Mouse (Mus musculus) hindbrain, embryonic 13.5 days (tissue): ENCODE results near the gene Cdc42se2. TPM values are rescaled to one million over a fixed set of nuclear protein-coding genes. Genes with fewer than 3 reads are reported as not detected.

Experiments
- ATAC-seq: fragments of 200-750 bp; cut with Nextera tagmentation; 2 replicates; pipeline ENCODE4 v1.8.0; 2017; ENCODE audit warnings: moderate TSS enrichment; ENCODE audit not compliant: low FRiP score
- H3K27ac ChIP-seq: fragments of 300-500 bp; sonication (generic); 2 replicates; pipeline ENCODE4 v1.5.1; 2015; ENCODE audit warnings: inconsistent platforms, mild to moderate bottlenecking, moderate library complexity
- H3K27me3 ChIP-seq: fragments of 300-500 bp; sonication (generic); 2 replicates; pipeline ENCODE4 v1.6.1; 2015; ENCODE audit warnings: mild to moderate bottlenecking, inconsistent platforms
- H3K36me3 ChIP-seq: fragments of 300-500 bp; sonication (generic); 2 replicates; pipeline ENCODE4 v1.6.1; 2015; ENCODE audit warnings: mild to moderate bottlenecking, inconsistent platforms
- H3K4me1 ChIP-seq: fragments of 300-500 bp; sonication (generic); replicated peaks from 2 replicates; pipeline ENCODE4 v1.6.1; 2015; ENCODE audit warnings: inconsistent platforms
- H3K4me2 ChIP-seq: fragments of 300-500 bp; sonication (generic); 2 replicates; pipeline ENCODE4 v1.6.1; 2015; ENCODE audit warnings: inconsistent platforms, mild to moderate bottlenecking, moderate library complexity
- H3K4me3 ChIP-seq: fragments of 300-500 bp; sonication (generic); 2 replicates; pipeline ENCODE4 v1.5.1; 2015; ENCODE audit warnings: mild to moderate bottlenecking, inconsistent platforms
- H3K9ac ChIP-seq: fragments of 300-500 bp; sonication (generic); 2 replicates; pipeline ENCODE4 v1.6.1; 2015; ENCODE audit warnings: mild to moderate bottlenecking, inconsistent platforms
- H3K9me3 ChIP-seq: fragments of 300-500 bp; sonication (generic); 2 replicates; pipeline ENCODE4 v1.6.1; 2016; ENCODE audit warnings: inconsistent platforms
- WGBS: fragments of 180-500 bp; shearing (Covaris S2); methylation state at CpG from one replicate; pipeline ENCODE4 v1.1.7; 2015; 5-methylcytosine and 5-hydroxymethylcytosine counted together
- polyA plus RNA-seq: library from polyadenylated mRNA; unstranded; fragments of >200 nt; fragmentation: Nextera tagmentation; extraction: Ambion mirVana; gene quantifications from 2 replicates; pipeline ENCODE4 v1.2.1, GENCODE M21; 2015

Cdc42se2 gene
- polyA plus RNA-seq, 1 experiment from 2014 or later = 162 TPM

GRCm38 (mm10) chr11:54785566-54785965, 1.9 kb downstream of the Cdc42se2 start:
- peak overlapping the region; percentile 70 for H3K4me2 ChIP-seq
- H3K4me1 ChIP-seq = peaks cover 27% of the 10 kb centered on the region
- no peaks in the 10 kb centered on the region for H3K36me3 ChIP-seq
- H3K9me3 ChIP-seq = no peaks in the 10 kb centered on the region
- no peak overlapping the region for H3K27ac ChIP-seq
- no peaks in the 10 kb centered on the region for H3K27me3 ChIP-seq
- WGBS = 84% methylated on average over 3 of the region's 3 CpGs
- H3K4me3 ChIP-seq = peak overlapping the region; percentile 94
- H3K9ac ChIP-seq = no peak overlapping the region
- ATAC-seq = no peak

GRCm38 (mm10) chr11:54784436-54784835, 3.0 kb downstream of the Cdc42se2 start:
- Histone ChIP-seq H3K27ac (no peak overlapping the region), H3K4me1 (peaks cover 27% of the 10 kb centered on the region), H3K27me3 (no peaks in the 10 kb centered on the region), H3K4me2 (peak overlapping the region; percentile 21; the same call in 1 of the 2 replicates), H3K9ac (no peak overlapping the region), H3K9me3 (no peaks in the 10 kb centered on the region), H3K4me3 (no peak overlapping the region), H3K36me3 (no peaks in the 10 kb centered on the region)
- ATAC-seq = no peak
- 93% methylated on average over 3 of the region's 3 CpGs for WGBS

- WGBS = 76% methylated on average over 6 of the region's 6 CpGs
- H3K4me3 ChIP-seq = no peak overlapping the region
- H3K9ac ChIP-seq = no peak overlapping the region; the same call in 1 of the 2 replicates
- no peak for ATAC-seq
- peaks cover 41% of the 10 kb centered on the region for H3K4me1 ChIP-seq
- no peaks in the 10 kb centered on the region for H3K27me3 ChIP-seq
- no peak overlapping the region for H3K27ac ChIP-seq
- H3K9me3 ChIP-seq = no peaks in the 10 kb centered on the region
- H3K4me2 ChIP-seq = no peak overlapping the region
- no peaks in the 10 kb centered on the region for H3K36me3 ChIP-seq
Observed at GRCm38 (mm10) chr11:54782253-54782652, 5.2 kb downstream of the Cdc42se2 start.

GRCm38 (mm10) chr11:54779946-54780345, 7.5 kb downstream of the Cdc42se2 start:
- H3K4me1 ChIP-seq = peaks cover 36% of the 10 kb centered on the region
- H3K9ac ChIP-seq = no peak overlapping the region
- H3K4me2 ChIP-seq = no peak overlapping the region
- H3K9me3 ChIP-seq = no peaks in the 10 kb centered on the region
- no peaks in the 10 kb centered on the region for H3K27me3 ChIP-seq
- no peak for ATAC-seq
- WGBS = 100% methylated on average over 1 of the region's 1 CpGs
- H3K36me3 ChIP-seq = no peaks in the 10 kb centered on the region
- no peak overlapping the region for H3K27ac ChIP-seq
- H3K4me3 ChIP-seq = no peak overlapping the region

- peaks cover 22% of the 10 kb centered on the region for H3K4me1 ChIP-seq
- H3K36me3 ChIP-seq = no peaks in the 10 kb centered on the region
- ATAC-seq = no peak
- H3K4me2 ChIP-seq = no peak overlapping the region
- 59% methylated on average over 1 of the region's 1 CpGs for WGBS
- H3K27ac ChIP-seq = no peak overlapping the region
- no peaks in the 10 kb centered on the region for H3K27me3 ChIP-seq
- H3K9ac ChIP-seq = no peak overlapping the region
- H3K4me3 ChIP-seq = no peak overlapping the region
- H3K9me3 ChIP-seq = no peaks in the 10 kb centered on the region
Observed at GRCm38 (mm10) chr11:54778131-54778844, 9.2 kb downstream of the Cdc42se2 start.

GRCm38 (mm10) chr11:54777387-54778130, 9.9 kb downstream of the Cdc42se2 start:
- no peak for ATAC-seq

GRCm38 (mm10) chr11:54776735-54777333, 10.6 kb downstream of the Cdc42se2 start:
- no peak for ATAC-seq
- H3K27ac ChIP-seq = peak overlapping the region; percentile 58; the same call in 1 of the 2 replicates
- H3K4me1 ChIP-seq = peaks cover 28% of the 10 kb centered on the region
- H3K36me3 ChIP-seq = no peaks in the 10 kb centered on the region
- no peak overlapping the region for H3K9ac ChIP-seq
- 79% methylated on average over 4 of the region's 4 CpGs for WGBS
- no peak overlapping the region for H3K4me3 ChIP-seq
- H3K4me2 ChIP-seq = no peak overlapping the region
- H3K27me3 ChIP-seq = no peaks in the 10 kb centered on the region
- no peaks in the 10 kb centered on the region for H3K9me3 ChIP-seq

More at GRCm38 (mm10) chr11:54777387-54778130, 9.9 kb downstream of the Cdc42se2 start:
- WGBS = 62% methylated on average over 6 of the region's 6 CpGs
- H3K27me3 ChIP-seq = no peaks in the 10 kb centered on the region
- H3K9me3 ChIP-seq = no peaks in the 10 kb centered on the region
- H3K27ac ChIP-seq = no peak overlapping the region
- no peaks in the 10 kb centered on the region for H3K36me3 ChIP-seq
- no peak overlapping the region for H3K4me2 ChIP-seq
- H3K4me3 ChIP-seq = no peak overlapping the region
- no peak overlapping the region for H3K9ac ChIP-seq
- H3K4me1 ChIP-seq = peaks cover 25% of the 10 kb centered on the region

GRCm38 (mm10) chr11:54776367-54776701, 11.1 kb downstream of the Cdc42se2 start:
- no peak overlapping the region for H3K9ac ChIP-seq
- H3K36me3 ChIP-seq = no peaks in the 10 kb centered on the region
- peak overlapping the region; percentile 58; the same call in 1 of the 2 replicates for H3K27ac ChIP-seq
- H3K4me1 ChIP-seq = peaks cover 29% of the 10 kb centered on the region
- 90% methylated on average over 2 of the region's 2 CpGs for WGBS
- ATAC-seq = no peak
- H3K4me2 ChIP-seq = no peak overlapping the region
- no peak overlapping the region for H3K4me3 ChIP-seq
- H3K9me3 ChIP-seq = no peaks in the 10 kb centered on the region
- H3K27me3 ChIP-seq = no peaks in the 10 kb centered on the region

- Histone ChIP-seq H3K27ac (0 out of 2 replicates have a peak overlapping the region, but pooled peaks have one; percentile 13), H3K9ac (no peak overlapping the region), H3K9me3 (no peaks in the 10 kb centered on the region), H3K4me3 (no peak overlapping the region), H3K36me3 (no peaks in the 10 kb centered on the region), H3K27me3 (no peaks in the 10 kb centered on the region), H3K4me1 (peaks cover 31% of the 10 kb centered on the region), H3K4me2 (no peak overlapping the region)
- no peak for ATAC-seq
- 88% methylated on average over 4 of the region's 4 CpGs for WGBS
Observed at GRCm38 (mm10) chr11:54775628-54776366, 11.7 kb downstream of the Cdc42se2 start.

- Histone ChIP-seq H3K9ac (no peak overlapping the region), H3K9me3 (no peaks in the 10 kb centered on the region), H3K27ac (no peak overlapping the region), H3K27me3 (no peaks in the 10 kb centered on the region), H3K36me3 (no peaks in the 10 kb centered on the region), H3K4me3 (no peak overlapping the region), H3K4me1 (peaks cover 39% of the 10 kb centered on the region), H3K4me2 (no peak overlapping the region)
- WGBS = 81% methylated on average over 7 of the region's 7 CpGs
- ATAC-seq = no peak
Observed at GRCm38 (mm10) chr11:54774282-54775078, 13.0 kb downstream of the Cdc42se2 start.

- H3K4me1 ChIP-seq = peaks cover 30% of the 10 kb centered on the region
- no peak overlapping the region for H3K4me3 ChIP-seq
- H3K27ac ChIP-seq = no peak overlapping the region
- no peaks in the 10 kb centered on the region for H3K9me3 ChIP-seq
- no peak overlapping the region for H3K9ac ChIP-seq
- ATAC-seq = no peak
- no peaks in the 10 kb centered on the region for H3K27me3 ChIP-seq
- no peaks in the 10 kb centered on the region for H3K36me3 ChIP-seq
- no peak overlapping the region for H3K4me2 ChIP-seq
Observed at GRCm38 (mm10) chr11:54771549-54771948, 15.9 kb downstream of the Cdc42se2 start.
